Mouse (Mus musculus) adrenal gland, postnatal 14 days (tissue): ENCODE results near the gene Rhox3f. TPM values are rescaled to one million over a fixed set of nuclear protein-coding genes. Genes with fewer than 3 reads are reported as not detected.
"Not testable (repeated sequence)": the region's sequence is repeated elsewhere in the genome, so short reads cannot be mapped to it uniquely, and the experiment has no call there.

Experiments used
- DNase-seq: peaks from one replicate; pipeline ENCODE4 v3.0.0; 2021; ENCODE audit warnings: mixed read lengths
- long read RNA-seq, 2 experiments: library from polyadenylated mRNA; stranded (forward); transcript quantifications; one replicate each; pipeline ENCODE4 v2.0.0; 2021
- total RNA-seq: library from RNA; stranded (reverse); gene quantifications from 2 replicates; pipeline ENCODE4 v1.2.3, GENCODE M21; 2021

Gene Rhox3f
- total RNA-seq: not detected in 2 replicates
- long read RNA-seq, experiment 1: 0 reads
- long read RNA-seq, experiment 2: 0 reads

DNA sequence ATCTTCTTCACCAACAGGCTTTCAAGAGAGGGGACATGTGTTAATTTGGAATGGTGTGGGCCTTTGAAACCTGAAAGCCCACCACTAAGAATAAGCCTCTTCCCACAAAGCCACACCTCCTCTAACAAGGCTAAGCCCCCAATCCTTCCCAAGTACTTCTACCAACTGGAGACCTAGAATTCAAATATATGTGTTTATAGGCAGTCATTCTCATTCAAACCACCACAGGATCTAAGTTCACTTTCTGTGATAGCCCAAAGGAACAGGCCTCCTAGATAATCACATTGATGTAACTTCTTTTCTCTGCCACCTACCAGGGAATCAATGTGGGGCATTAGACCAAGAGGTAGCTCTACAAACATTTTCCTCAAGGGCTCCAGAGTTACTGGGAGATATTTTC is at the start of gene Rhox3f:
TSS of gene Rhox3f (plus strand) at position 301 of the 400 bp plus-strand sequence.
- not testable (repeated sequence) for DNase-seq

DNA sequence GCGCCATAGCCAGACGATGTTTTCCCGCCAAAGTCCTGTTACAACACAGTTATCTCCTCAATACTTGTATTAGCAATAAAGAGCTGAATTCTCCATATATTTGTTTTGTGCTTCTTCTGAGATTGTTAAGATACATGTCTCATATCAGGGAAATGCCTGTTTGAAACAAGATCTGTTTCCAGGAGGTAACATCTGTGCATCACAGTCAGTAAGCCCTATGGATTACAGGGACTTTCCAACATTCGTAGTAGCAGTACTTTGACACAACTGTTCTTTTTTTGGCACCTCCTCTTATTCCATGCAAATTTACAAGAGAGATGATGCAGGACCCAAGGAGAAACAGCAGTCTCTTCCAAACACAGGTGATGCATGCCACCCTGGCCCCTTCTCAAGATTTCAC is 39.1 kb upstream of the Rhox3f start, which contains the start of gene Rhox3e:
TSS of gene Rhox3e (plus strand) at position 301 of the 400 bp plus-strand sequence.
- DNase-seq: not testable (repeated sequence)

DNA sequence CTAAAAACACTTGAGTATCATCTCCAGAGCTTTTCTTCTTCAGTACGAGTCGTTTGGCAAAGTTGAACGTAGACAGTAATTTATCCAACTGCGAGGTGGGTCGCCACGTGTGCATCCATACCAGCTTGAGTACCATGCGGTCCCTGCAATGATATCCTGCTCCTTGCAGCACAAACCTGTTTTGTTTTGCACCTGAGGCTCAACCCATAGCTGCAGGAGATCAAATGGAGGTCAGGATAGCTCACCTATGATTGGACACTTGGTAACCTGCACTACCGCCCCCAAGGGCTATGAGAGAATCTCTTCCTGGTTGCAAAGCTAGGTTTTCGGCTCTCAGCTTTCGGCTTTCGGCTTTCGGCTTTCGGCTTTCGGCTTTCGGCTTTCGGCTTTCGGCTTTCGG is 23.7 kb upstream of the Rhox3f start, which contains the start of gene Rhox4e:
TSS of gene Rhox4e (plus strand) at position 301 of the 400 bp plus-strand sequence.
- DNase-seq: not testable (repeated sequence)

DNA sequence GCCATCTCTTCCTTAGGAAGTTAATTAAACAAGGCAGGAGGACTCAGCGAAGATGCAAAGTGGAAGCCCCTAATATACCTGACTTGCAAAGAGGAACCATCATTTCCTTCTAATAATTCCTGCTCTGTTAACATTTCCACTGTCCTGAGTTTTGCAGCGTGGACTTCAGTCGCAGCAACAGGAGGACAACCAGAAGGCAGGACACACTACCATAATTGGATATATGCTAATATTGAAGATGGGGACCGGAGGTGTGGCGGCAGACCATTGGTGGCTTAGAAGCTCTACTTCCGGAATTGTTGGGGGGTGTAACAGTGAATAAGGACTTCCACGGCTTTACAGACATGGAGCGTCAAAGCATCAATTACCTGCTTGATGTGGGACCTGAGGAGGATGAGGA is 9.7 kb upstream of the Rhox3f start, which contains the start of gene Rhox2f:
TSS of gene Rhox2f (plus strand) at position 301 of the 400 bp plus-strand sequence.
- not testable (repeated sequence) for DNase-seq

DNA sequence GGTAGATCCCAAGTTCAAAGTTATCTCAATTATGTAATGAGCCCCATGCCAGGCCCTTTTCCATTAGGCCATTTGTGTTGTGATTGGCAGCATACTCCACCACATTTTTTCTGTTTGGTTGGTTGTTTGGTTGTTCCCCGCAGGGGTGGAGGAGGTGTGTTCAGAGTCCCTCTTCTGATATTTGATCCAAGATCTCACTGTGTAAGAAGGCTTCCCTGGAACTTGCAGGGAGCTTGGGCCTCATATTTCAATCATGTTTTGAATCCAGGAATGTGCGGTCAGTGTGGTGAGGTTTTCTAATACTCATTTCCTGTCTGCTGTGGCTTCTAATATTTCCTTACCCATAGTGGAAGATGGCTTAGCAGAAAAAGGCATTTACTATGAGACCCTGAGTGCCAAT is 8.2 kb upstream of the Rhox3f start:
- not testable (repeated sequence) for DNase-seq

DNA sequence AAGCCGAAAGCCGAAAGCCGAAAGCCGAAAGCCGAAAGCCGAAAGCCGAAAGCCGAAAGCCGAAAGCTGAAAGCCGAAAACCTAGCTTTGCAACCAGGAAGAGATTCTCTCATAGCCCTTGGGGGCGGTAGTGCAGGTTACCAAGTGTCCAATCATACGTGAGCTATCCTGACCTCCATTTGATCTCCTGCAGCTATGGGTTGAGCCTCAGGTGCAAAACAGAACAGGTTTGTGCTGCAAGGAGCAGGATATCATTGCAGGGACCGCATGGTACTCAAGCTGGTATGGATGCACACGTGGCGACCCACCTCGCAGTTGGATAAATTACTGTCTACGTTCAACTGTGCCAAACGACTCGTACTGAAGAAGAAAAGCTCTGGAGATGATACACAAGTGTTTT is 26.8 kb downstream of the Rhox3f start, which contains the start of gene Rhox4f:
TSS of gene Rhox4f (minus strand) at position 101 of the 400 bp plus-strand sequence.
- not testable (repeated sequence) for DNase-seq

DNA sequence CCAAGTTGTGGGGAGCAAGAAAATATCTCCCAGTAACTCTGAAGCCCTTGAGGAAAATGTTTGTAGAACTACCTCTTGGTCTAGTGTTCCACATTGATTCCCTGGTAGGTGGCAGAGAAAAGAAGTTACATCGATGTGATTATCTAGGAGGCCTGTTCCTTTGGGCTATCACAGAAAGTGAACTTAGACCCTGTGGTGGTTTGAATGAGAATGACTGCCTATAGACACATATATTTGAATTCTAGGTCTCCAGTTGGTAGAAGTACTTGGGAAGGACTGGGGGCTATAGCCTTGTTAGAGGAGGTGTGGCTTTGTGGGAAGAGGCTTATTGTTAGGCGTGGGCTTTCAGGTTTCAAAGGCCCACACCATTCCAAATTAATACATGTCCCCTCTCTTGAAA is 47.7 kb downstream of the Rhox3f start, which contains the start of gene Rhox3g:
TSS of gene Rhox3g (minus strand) at position 101 of the 400 bp plus-strand sequence.
- not testable (repeated sequence) for DNase-seq

Other genes with a start within 250 kb of the Rhox3f start
- not detected in 2 replicates for gene Rhox3a2, start 201.0 kb upstream of the Rhox3f start, total RNA-seq
- gene Rhox4a2, start 190.1 kb upstream of the Rhox3f start, total RNA-seq: not detected in 2 replicates
- gene Rhox2b, start 168.9 kb upstream of the Rhox3f start, total RNA-seq: not detected in 2 replicates
- not detected in 2 replicates for gene Rhox4b, start 148.5 kb upstream of the Rhox3f start, total RNA-seq
- gene Rhox2c, start 127.3 kb upstream of the Rhox3f start, total RNA-seq: not detected in 2 replicates
- not detected in 2 replicates for gene Rhox3c, start 122.4 kb upstream of the Rhox3f start, total RNA-seq
- gene Rhox4c, start 100.7 kb upstream of the Rhox3f start, total RNA-seq: not detected in 2 replicates
- not detected in 2 replicates for gene Rhox2d, start 87.6 kb upstream of the Rhox3f start, total RNA-seq
- gene Rhox4d, start 66.6 kb upstream of the Rhox3f start, total RNA-seq: not detected in 2 replicates
- gene Rhox2e, start 50.5 kb upstream of the Rhox3f start, total RNA-seq: not detected in 2 replicates
- gene Rhox3e, start 39.0 kb upstream of the Rhox3f start, total RNA-seq: not detected in 2 replicates
- gene Rhox4e, start 23.6 kb upstream of the Rhox3f start, total RNA-seq: not detected in 2 replicates
- gene Rhox2f, start 9.6 kb upstream of the Rhox3f start, total RNA-seq: not detected in 2 replicates
- gene Rhox4f, start 26.7 kb downstream of the Rhox3f start, total RNA-seq: not detected in 2 replicates
- gene Rhox3g, start 47.6 kb downstream of the Rhox3f start, total RNA-seq: not detected in 2 replicates
- not detected in 2 replicates for gene Rhox2g, start 62.5 kb downstream of the Rhox3f start, total RNA-seq
- not detected in 2 replicates for gene Rhox4g, start 70.3 kb downstream of the Rhox3f start, total RNA-seq
- not detected in 2 replicates for gene Rhox3h, start 87.8 kb downstream of the Rhox3f start, total RNA-seq
- gene Rhox2h, start 92.3 kb downstream of the Rhox3f start, total RNA-seq: not detected in 2 replicates
- gene Rhox5, start 223.8 kb downstream of the Rhox3f start, total RNA-seq: not detected in 2 replicates
- gene Rhox6, start 245.9 kb downstream of the Rhox3f start, total RNA-seq: not detected in 2 replicates